Mouse (Mus musculus) embryonic facial prominence, embryonic 11.5 days (tissue): ENCODE data around the gene Skida1. TPM values are rescaled to one million over a fixed set of nuclear protein-coding genes. Genes with fewer than 3 reads are reported as not detected.

Experiments used
- microRNA-seq: library from miRNA; unstranded; fragments of <30 nt; microRNA quantifications from one replicate; pipeline ENCODE4, GENCODE M21; 2016; ENCODE audit warnings: borderline number of aligned reads
- polyA plus RNA-seq: library from polyadenylated mRNA; unstranded; fragments of >200 nt; fragmentation: Nextera tagmentation; extraction: Ambion mirVana; gene quantifications from 2 replicates; pipeline ENCODE4 v1.2.1, GENCODE M21; 2014

Skida1 gene
- polyA plus RNA-seq, 1 experiment from 2014 or later: 16.9 TPM

Small RNA genes lying within 50 kb of the gene (microRNA-seq; reads per million reads assigned to microRNA genes)
- gene Mir7655: 18.3 reads per million, percentile 19 among the genes with 10 or more reads in this experiment

Other genes starting within 250 kb of the Skida1 start
- not detected in 2 replicates for gene H2al2a, start 52.1 kb downstream of the Skida1 start, polyA plus RNA-seq
- gene A930004D18Rik, start 11.3 kb downstream of the Skida1 start, polyA plus RNA-seq: 6.6 and 9.2 TPM in 2 replicates
- 40.8 and 44.3 TPM in 2 replicates for gene Mllt10, start 6.2 kb upstream of the Skida1 start, polyA plus RNA-seq